Comparison of ENCODE assay signal across 9 mouse cellular contexts in the genomic region with DNA sequence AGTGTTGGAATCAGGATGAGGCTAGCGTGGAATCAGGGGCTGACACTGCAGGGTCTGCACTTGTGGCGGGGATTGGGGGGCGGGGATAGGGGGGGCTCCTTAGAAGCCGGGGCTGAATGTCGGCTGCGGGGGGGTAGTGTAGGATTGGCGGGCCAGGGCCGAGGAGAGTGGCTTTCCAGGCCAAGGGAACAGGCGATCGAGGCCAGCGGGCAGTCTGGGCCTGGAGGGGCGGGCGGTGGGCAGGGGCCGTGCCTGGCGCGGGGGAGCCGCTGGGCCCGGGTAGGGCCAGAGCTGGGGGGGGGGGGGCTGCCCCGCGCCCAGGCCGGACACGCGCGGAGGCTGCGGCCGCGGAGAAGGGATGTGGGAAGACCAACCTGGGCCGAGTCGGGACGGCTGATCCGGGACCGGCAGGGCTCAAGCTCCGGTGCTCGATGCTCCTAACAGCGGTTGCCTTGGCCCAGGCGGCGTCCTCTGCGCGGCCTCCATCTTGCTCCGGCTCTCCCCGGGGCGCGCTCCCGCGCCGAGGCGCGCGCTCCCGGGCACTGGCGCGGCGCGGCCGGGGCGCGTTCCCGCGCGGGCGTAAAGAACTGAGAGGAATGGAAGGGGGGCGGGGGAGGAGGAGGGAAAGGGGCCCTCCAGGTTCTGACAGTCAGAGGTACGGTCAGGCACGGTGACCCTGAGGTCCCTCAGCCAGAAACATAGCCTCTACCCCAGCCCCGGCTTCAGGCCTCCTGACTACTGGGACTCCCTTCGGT. TPM values are rescaled to one million over a fixed set of nuclear protein-coding genes. Genes with fewer than 3 reads are reported as not detected.
DNase-seq lines count a peak whose midpoint lies in the region; ATAC-seq and TF ChIP-seq lines count a peak whose summit lies in the region.
"Had no signal": no experiment of that assay in that cellular context is flagged by ENCODE, and none has a peak within 500 bp of the region (broad histone marks: within the 10 kb centered on the region; RNA-seq: fewer than 3 reads in every experiment).

Gene Lhfpl4 (minus strand): TSS at position 544 of the 755 bp plus-strand sequence.

- peak; percentile 68; the same call in 1 of the 2 replicates for TF ChIP-seq POLR2A in brain, embryonic 14.5 days (IDR thresholded peaks at IDR 0.05; ENCODE audit: borderline replicate concordance, extremely low read depth, insufficient read depth, insufficient read length, poor library complexity, severe bottlenecking)

- WGBS in kidney, embryonic 15.5 days: 2% methylated on average over 51 of the region's 66 CpGs
- 1% methylated on average over 55 of the region's 66 CpGs for WGBS in forebrain, embryonic 10.5 days
- WGBS in midbrain, embryonic 11.5 days: under 1% methylated on average over 50 of the region's 66 CpGs

- peak within 1 kb of the TSS; percentile 52 for H3K4me3 ChIP-seq in kidney, embryonic 15.5 days (replicated peaks)
- H3K4me3 ChIP-seq in forebrain, embryonic 10.5 days: peak within 1 kb of the TSS; percentile 82
- H3K4me3 ChIP-seq in midbrain, embryonic 11.5 days (ENCODE audit: low read depth, low read length): peak within 1 kb of the TSS; percentile 77

- peak within 1 kb of the TSS; percentile 85 for H3K4me2 ChIP-seq in kidney, embryonic 15.5 days
- H3K4me2 ChIP-seq in midbrain, embryonic 11.5 days: peak within 1 kb of the TSS; percentile 89

- TF ChIP-seq CTCF in brain, embryonic 14.5 days (IDR thresholded peaks at IDR 0.05; ENCODE audit: borderline replicate concordance, extremely low read depth, insufficient read depth, insufficient read length): no peak

- H3K27ac ChIP-seq in kidney, embryonic 15.5 days: no peak within 1 kb of the TSS
- H3K27ac ChIP-seq in forebrain, embryonic 10.5 days: peak within 1 kb of the TSS; percentile 91
- H3K27ac ChIP-seq in midbrain, embryonic 11.5 days (ENCODE audit: low read depth, low read length): no peak within 1 kb of the TSS
- H3K27ac ChIP-seq: macrophage had no signal

- peaks cover 58% of the 10 kb centered on the region for H3K27me3 ChIP-seq in kidney, embryonic 15.5 days
- peaks cover 50% of the 10 kb centered on the region for H3K27me3 ChIP-seq in forebrain, embryonic 10.5 days (ENCODE audit: poor library complexity, severe bottlenecking)
- H3K27me3 ChIP-seq in midbrain, embryonic 11.5 days (ENCODE audit: control insufficient read depth, insufficient read depth, low read length): no peaks in the 10 kb centered on the region; the same call in 1 of the 2 replicates

- DNase-seq in kidney, adult 18-20 months: no peak
- peak; percentile 80 for DNase-seq in brain, embryonic 14.5 days (ENCODE audit: low read depth)
- peak; percentile 57 for DNase-seq in forebrain, embryonic 10.5 days (ENCODE audit: extremely low spot score, low spot score)
- DNase-seq in layer of hippocampus, adult 9-11 months: peak; percentile 50
- DNase-seq in midbrain, embryonic 11.5 days (ENCODE audit: low spot score, missing footprints): peak; percentile 96
- DNase-seq in ovary, adult 18-20 months (ENCODE audit: low spot score): no peak

- H3K9me3 ChIP-seq in kidney, embryonic 15.5 days (replicated peaks): no peaks in the 10 kb centered on the region
- no peaks in the 10 kb centered on the region for H3K9me3 ChIP-seq in forebrain, embryonic 10.5 days
- no peaks in the 10 kb centered on the region for H3K9me3 ChIP-seq in midbrain, embryonic 11.5 days (ENCODE audit: control insufficient read depth, low read length)

- H3K36me3 ChIP-seq in kidney, embryonic 15.5 days: no peaks in the 10 kb centered on the region
- H3K36me3 ChIP-seq in forebrain, embryonic 10.5 days (replicated peaks): peaks cover 7% of the 10 kb centered on the region; the same call in 1 of the 2 replicates
- H3K36me3 ChIP-seq in midbrain, embryonic 11.5 days (ENCODE audit: control insufficient read depth, insufficient read depth, low read length): no peaks in the 10 kb centered on the region

- 0 out of 2 replicates have a peak, but pooled peaks have one; percentile 49 for ATAC-seq in kidney, embryonic 15.5 days (replicated peaks; ENCODE audit: low FRiP score)
- ATAC-seq in midbrain, embryonic 11.5 days (ENCODE audit: low FRiP score): peak; percentile 91
- no peak for ATAC-seq in activated CD4-positive, CD25-positive, alpha-beta regulatory T cell, adult 4 months

- peaks cover 17% of the 10 kb centered on the region for H3K4me1 ChIP-seq in kidney, embryonic 15.5 days
- peaks cover 29% of the 10 kb centered on the region for H3K4me1 ChIP-seq in forebrain, embryonic 10.5 days
- peaks cover 16% of the 10 kb centered on the region for H3K4me1 ChIP-seq in midbrain, embryonic 11.5 days (ENCODE audit: control insufficient read depth, insufficient read depth, low read length)

- no peak within 1 kb of the TSS for H3K9ac ChIP-seq in kidney, embryonic 15.5 days
- peak within 1 kb of the TSS; percentile 92 for H3K9ac ChIP-seq in midbrain, embryonic 11.5 days (ENCODE audit: low read length)

RNA-seq across cellular contexts. Expression of gene Lhfpl4, which starts in this region (rescaled TPM):
- 0.64 and 1.00 TPM in 2 replicates for polyA plus RNA-seq in kidney, embryonic 15.5 days (2015; fragmentation: Nextera tagmentation; extraction: Ambion mirVana)
- 55.7 and 93.3 TPM in 2 replicates for polyA plus RNA-seq in brain, embryonic 14.5 days (2012; rRNA removed)
- 10.8 and 11.4 TPM in 2 replicates for polyA plus RNA-seq in forebrain, embryonic 10.5 days (2016; fragmentation: Nextera tagmentation; extraction: Ambion mirVana)
- 7.6 TPM in 2 replicates for polyA plus RNA-seq in midbrain, embryonic 11.5 days (2014; fragmentation: Nextera tagmentation; extraction: Ambion mirVana)
- polyA plus RNA-seq in activated CD4-positive, CD25-positive, alpha-beta regulatory T cell, adult 4 months (2017; shearing (Covaris generic)): 1 to 10 TPM in 1 of 2 experiments, not detected in 1; 1.2 TPM
- polyA plus RNA-seq: macrophage had no signal

Comparison
In these comparisons a context has a peak if more than half of its experiments do, and no peak if none do; other contexts are left out.
1. Peak in ATAC-seq, H3K4me3 ChIP-seq and H3K4me2 ChIP-seq in kidney, embryonic 15.5 days; RNA of the gene not detected or under 1 TPM.
2. DNase-seq: peak in brain, embryonic 14.5 days (single experiment), forebrain, embryonic 10.5 days (single experiment), layer of hippocampus, adult 9-11 months (single experiment) and midbrain, embryonic 11.5 days (single experiment); none in kidney, adult 18-20 months (single experiment) and ovary, adult 18-20 months (single experiment).
3. Peak in every context shown above with its lines, with median percentiles within 50 percentile points of each other: H3K4me3 ChIP-seq.